Mouse (Mus musculus): ENCODE measurements at regions not wholly inside any gene's neighbourhood (a gene's known extent, or its start where the extent isn't known, plus 50 kb on each side); places are given as distances from the start of the nearest gene placed in this dataset.
A peak's percentile ranks its signal among the peaks of the same experiment; 100 is the strongest.
"Not testable (repeated sequence)": the region's sequence is repeated elsewhere in the genome, so short reads cannot be mapped to it uniquely, and the experiment has no call there.

DNA sequence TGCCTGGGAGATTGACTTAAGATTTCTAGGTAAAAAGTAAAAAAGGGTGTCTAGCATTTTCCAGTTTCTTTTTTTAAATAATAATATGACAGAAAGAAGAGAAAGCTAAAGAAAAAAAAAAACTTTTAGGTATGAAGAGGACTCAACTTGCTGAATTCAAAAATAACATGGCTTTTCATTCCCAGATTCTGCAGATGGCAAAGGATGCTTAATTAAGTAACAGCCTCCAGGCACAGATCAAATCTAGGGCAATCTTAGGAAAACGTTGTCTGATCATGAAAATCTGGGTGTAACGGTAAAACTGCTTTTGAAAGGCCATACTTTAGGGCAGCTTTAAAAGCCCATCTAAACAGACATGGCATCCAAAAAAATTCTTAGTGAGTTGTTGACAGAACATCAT is 577.4 kb downstream of the Epha7 start:
- no peaks in the 10 kb centered on the region for H3K9me3 ChIP-seq (ENCODE audit: control insufficient read depth, low read length)
- no peaks in the 10 kb centered on the region for H3K4me1 ChIP-seq (replicated peaks; ENCODE audit: control insufficient read depth, insufficient read depth, low read length)
- WGBS: 72% methylated on average over 2 of the region's 2 CpGs
- no peak overlapping the region for H3K27ac ChIP-seq (ENCODE audit: low read length)
- H3K9ac ChIP-seq (replicated peaks; ENCODE audit: low read depth, low read length): no peak overlapping the region
- H3K36me3 ChIP-seq (ENCODE audit: control insufficient read depth, insufficient read depth): no peaks in the 10 kb centered on the region
- ATAC-seq: no peak
- H3K4me3 ChIP-seq (replicated peaks; ENCODE audit: low read length): no peak overlapping the region
- no peak overlapping the region for H3K4me2 ChIP-seq (ENCODE audit: low read length)
- no peaks in the 10 kb centered on the region for H3K27me3 ChIP-seq (replicated peaks; ENCODE audit: control insufficient read depth, insufficient read depth, low read length)

DNA sequence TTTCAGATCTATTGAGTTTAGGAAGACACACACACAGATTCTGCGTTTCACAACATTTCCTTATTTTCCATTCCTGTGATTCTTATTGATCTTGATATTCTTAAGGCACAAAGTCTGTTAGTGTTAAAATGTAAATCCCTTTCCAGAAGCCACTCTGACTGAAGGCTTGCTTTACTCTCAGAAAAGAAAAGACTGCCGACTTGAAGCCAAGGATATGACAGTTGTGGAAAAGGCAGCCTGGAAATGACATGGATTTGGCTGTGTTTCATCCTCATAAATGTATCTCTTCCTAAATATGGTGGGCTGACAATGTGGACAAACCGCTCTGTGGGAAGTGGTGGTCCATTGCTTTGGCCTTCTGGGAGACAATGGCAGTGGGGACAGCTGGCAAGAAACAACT is 589.2 kb downstream of the Epha7 start:
- Histone ChIP-seq H3K4me1 (replicated peaks; ENCODE audit: control insufficient read depth, insufficient read depth, low read length) (no peaks in the 10 kb centered on the region), H3K27me3 (replicated peaks; ENCODE audit: control insufficient read depth, insufficient read depth, low read length) (no peaks in the 10 kb centered on the region), H3K9me3 (ENCODE audit: control insufficient read depth, low read length) (no peaks in the 10 kb centered on the region), H3K36me3 (ENCODE audit: control insufficient read depth, insufficient read depth) (no peaks in the 10 kb centered on the region), H3K27ac (ENCODE audit: low read length) (no peak overlapping the region), H3K9ac (replicated peaks; ENCODE audit: low read depth, low read length) (no peak overlapping the region), H3K4me2 (ENCODE audit: low read length) (no peak overlapping the region), H3K4me3 (replicated peaks; ENCODE audit: low read length) (no peak overlapping the region)
- WGBS: 68% methylated on average over 3 of the region's 3 CpGs
- 0 out of 2 replicates have a peak, but pooled peaks have one; percentile 45 for ATAC-seq

DNA sequence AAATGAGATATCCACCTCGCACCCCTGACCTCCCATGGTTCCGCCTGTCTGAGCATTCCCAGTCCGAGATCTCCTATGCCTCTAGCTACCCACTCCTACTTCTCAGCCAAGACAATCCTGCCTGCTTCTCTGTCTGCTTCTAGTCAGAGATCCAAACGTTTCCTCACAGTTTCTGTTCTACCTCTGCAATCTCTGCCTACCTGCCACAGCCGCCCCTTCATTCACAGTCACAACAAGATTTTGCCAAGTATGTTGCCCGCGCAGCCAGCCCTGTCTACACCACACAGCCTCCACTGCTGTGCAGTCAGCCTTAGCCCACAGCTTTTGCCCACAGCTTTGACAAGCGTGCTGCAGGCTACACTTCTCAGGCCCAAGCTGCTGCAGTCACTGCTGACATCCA is 601.7 kb downstream of the Epha7 start:
- no peaks in the 10 kb centered on the region for H3K9me3 ChIP-seq (ENCODE audit: control insufficient read depth, low read length)
- no peak overlapping the region for H3K4me3 ChIP-seq (replicated peaks; ENCODE audit: low read length)
- no peaks in the 10 kb centered on the region for H3K27me3 ChIP-seq (replicated peaks; ENCODE audit: control insufficient read depth, insufficient read depth, low read length)
- 92% methylated on average over 8 of the region's 8 CpGs for WGBS
- no peak overlapping the region for H3K9ac ChIP-seq (replicated peaks; ENCODE audit: low read depth, low read length)
- H3K27ac ChIP-seq (ENCODE audit: low read length): no peak overlapping the region
- no peaks in the 10 kb centered on the region for H3K4me1 ChIP-seq (replicated peaks; ENCODE audit: control insufficient read depth, insufficient read depth, low read length)
- ATAC-seq: no peak
- H3K4me2 ChIP-seq (ENCODE audit: low read length): no peak overlapping the region
- no peaks in the 10 kb centered on the region for H3K36me3 ChIP-seq (ENCODE audit: control insufficient read depth, insufficient read depth)

DNA sequence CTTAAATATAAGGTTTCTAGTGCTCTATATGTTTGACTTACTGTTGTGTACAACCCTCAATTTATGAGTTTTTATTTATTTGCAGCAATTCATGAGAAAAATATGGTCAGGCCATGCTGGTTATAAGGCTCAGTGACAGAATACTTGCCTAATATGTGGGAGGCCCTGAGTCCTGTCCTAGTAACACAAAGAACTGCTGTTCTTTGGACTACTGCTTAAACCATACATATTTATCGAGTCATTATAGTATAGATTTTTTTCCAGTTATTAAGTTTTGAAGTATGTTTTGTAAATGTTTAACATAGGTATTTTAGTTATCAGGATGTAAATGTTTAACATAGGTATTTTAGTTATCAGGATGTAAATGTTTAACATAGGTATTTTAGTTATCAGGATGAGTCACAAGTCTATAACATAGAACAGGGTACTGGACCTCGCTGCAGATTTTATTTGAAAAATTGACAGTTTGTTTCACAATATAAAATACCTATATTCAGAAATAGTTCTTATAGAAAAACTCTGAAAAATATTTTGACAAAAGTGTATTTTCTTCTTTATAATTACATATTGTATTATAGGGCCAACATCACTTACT is 607.4 kb downstream of the Epha7 start:
- H3K4me2 ChIP-seq (ENCODE audit: low read length): no peak overlapping the region
- H3K27ac ChIP-seq (ENCODE audit: low read length): no peak overlapping the region
- no peak overlapping the region for H3K4me3 ChIP-seq (replicated peaks; ENCODE audit: low read length)
- H3K9ac ChIP-seq (replicated peaks; ENCODE audit: low read depth, low read length): no peak overlapping the region
- ATAC-seq: no peak
- no peaks in the 10 kb centered on the region for H3K36me3 ChIP-seq (ENCODE audit: control insufficient read depth, insufficient read depth)
- H3K9me3 ChIP-seq (ENCODE audit: control insufficient read depth, low read length): no peaks in the 10 kb centered on the region
- H3K27me3 ChIP-seq (replicated peaks; ENCODE audit: control insufficient read depth, insufficient read depth, low read length): no peaks in the 10 kb centered on the region
- no peaks in the 10 kb centered on the region for H3K4me1 ChIP-seq (replicated peaks; ENCODE audit: control insufficient read depth, insufficient read depth, low read length)
- WGBS: 91% methylated on average over 2 of the region's 2 CpGs

DNA sequence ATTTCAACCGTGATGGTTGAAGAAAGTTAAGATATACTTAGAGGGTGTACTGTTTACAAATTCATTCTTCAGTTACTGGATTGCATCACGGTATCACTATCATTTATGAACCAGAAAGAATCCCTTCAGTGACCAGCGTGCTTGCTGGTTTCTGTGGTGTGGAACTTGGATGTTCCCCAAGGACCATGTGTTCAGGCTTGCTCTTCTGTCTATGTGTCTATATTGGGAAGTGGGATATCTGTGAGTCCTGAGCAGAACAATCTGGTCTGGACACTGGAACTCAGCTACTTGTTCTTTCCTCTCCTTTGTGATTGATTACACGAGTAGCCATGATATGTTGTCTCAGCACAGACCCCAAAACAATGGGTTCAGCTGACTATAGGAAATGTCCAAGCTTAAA is 618.6 kb downstream of the Epha7 start:
- not testable (repeated sequence) for H3K27ac ChIP-seq (ENCODE audit: low read length); H3K27me3 ChIP-seq (replicated peaks; ENCODE audit: control insufficient read depth, insufficient read depth, low read length); ATAC-seq; H3K4me2 ChIP-seq (ENCODE audit: low read length); H3K36me3 ChIP-seq (ENCODE audit: control insufficient read depth, insufficient read depth); H3K9ac ChIP-seq (replicated peaks; ENCODE audit: low read depth, low read length); H3K4me1 ChIP-seq (replicated peaks; ENCODE audit: control insufficient read depth, insufficient read depth, low read length); H3K4me3 ChIP-seq (replicated peaks; ENCODE audit: low read length); H3K9me3 ChIP-seq (ENCODE audit: control insufficient read depth, low read length)
- 93% methylated on average over 4 of the region's 4 CpGs for WGBS

DNA sequence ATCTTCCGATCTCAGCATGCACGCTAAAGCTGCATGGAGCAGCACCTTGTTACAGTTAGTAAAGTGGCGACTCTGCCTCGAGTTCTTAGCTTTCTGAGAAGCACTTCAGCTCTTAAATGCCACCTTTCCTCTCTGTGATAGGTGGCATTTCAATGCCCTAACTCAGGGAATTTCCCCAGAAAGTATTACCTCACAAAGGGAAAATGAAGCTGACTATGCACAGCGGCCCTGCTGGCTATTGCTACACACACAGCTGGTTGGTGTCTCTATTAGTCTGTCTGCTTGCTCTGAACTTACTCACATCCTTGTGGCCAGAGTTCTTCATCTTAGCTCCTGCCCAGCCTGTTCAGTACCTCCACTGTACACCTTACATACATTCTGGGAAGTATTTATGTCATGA is 650.4 kb downstream of the Epha7 start:
- Histone ChIP-seq H3K4me3 (replicated peaks; ENCODE audit: low read length) (no peak overlapping the region), H3K4me2 (ENCODE audit: low read length) (no peak overlapping the region), H3K36me3 (ENCODE audit: control insufficient read depth, insufficient read depth) (no peaks in the 10 kb centered on the region), H3K27ac (ENCODE audit: low read length) (no peak overlapping the region), H3K9ac (replicated peaks; ENCODE audit: low read depth, low read length) (no peak overlapping the region), H3K4me1 (replicated peaks; ENCODE audit: control insufficient read depth, insufficient read depth, low read length) (no peaks in the 10 kb centered on the region), H3K9me3 (ENCODE audit: control insufficient read depth, low read length) (no peaks in the 10 kb centered on the region), H3K27me3 (replicated peaks; ENCODE audit: control insufficient read depth, insufficient read depth, low read length) (no peaks in the 10 kb centered on the region)
- WGBS: 77% methylated on average over 5 of the region's 5 CpGs
- no peak for ATAC-seq

DNA sequence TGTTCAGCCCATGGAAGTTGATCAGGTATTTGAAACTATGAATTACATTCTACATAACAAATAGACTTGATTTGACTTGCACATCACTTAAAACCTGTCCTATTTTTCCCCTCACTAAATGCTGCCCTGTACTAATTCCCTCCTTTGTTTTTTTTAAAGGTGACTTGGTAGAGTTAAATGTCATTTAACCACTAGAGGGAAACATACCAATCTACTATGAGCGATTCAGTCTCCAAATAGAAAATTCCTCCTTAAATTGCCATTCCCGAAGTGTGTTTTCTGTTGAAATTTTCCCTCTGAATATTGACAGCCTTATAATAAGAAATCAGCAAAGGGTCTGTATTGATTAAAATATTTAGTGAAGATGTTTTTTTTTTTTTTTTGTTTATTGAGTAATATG is 653.4 kb downstream of the Epha7 start:
- Histone ChIP-seq H3K9ac (replicated peaks; ENCODE audit: low read depth, low read length) (no peak overlapping the region), H3K27ac (ENCODE audit: low read length) (no peak overlapping the region), H3K4me1 (replicated peaks; ENCODE audit: control insufficient read depth, insufficient read depth, low read length) (no peaks in the 10 kb centered on the region), H3K27me3 (replicated peaks; ENCODE audit: control insufficient read depth, insufficient read depth, low read length) (no peaks in the 10 kb centered on the region), H3K36me3 (ENCODE audit: control insufficient read depth, insufficient read depth) (no peaks in the 10 kb centered on the region), H3K4me2 (ENCODE audit: low read length) (no peak overlapping the region), H3K4me3 (replicated peaks; ENCODE audit: low read length) (no peak overlapping the region), H3K9me3 (ENCODE audit: control insufficient read depth, low read length) (no peaks in the 10 kb centered on the region)
- no peak for ATAC-seq
- WGBS: 61% methylated on average over 2 of the region's 2 CpGs

DNA sequence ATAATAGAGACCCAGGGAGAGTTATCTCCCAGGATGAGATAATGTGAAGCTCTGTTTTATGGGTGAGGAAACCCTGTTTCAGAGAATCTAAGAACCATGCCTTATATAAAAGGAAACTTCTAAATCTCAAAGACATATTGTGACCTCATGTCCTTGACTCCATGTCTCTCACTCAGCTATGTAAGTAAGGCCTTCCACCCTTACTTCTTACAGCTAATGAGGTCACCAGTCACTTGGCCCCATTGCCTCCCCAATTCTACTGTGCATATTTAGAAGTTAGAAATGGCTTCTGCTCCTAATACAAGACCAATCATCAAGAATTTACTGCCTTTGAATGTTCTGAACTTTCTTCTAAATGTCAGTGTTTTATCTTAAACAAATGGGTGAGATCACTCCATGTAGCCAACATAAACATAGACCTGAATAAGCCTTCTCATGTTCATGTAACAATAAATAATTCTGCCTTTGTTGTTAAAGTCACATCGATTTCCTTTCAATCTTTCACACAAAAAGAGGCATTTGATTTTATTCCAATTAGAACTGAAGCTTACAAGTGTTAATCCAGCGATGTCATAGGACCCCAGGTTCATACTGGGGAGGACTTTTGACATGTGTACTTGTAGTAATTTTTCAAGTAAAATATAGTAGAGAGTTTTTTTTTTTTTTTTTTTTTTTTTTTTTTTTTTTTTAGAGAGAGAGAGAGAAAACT is 667.6 kb downstream of the Epha7 start:
- WGBS: 57% methylated on average over 2 of the region's 2 CpGs
- no peak overlapping the region for H3K27ac ChIP-seq (ENCODE audit: low read length)
- no peak overlapping the region for H3K4me3 ChIP-seq (replicated peaks; ENCODE audit: low read length)
- no peak overlapping the region for H3K4me2 ChIP-seq (ENCODE audit: low read length)
- no peaks in the 10 kb centered on the region for H3K36me3 ChIP-seq (ENCODE audit: control insufficient read depth, insufficient read depth)
- no peak overlapping the region for H3K9ac ChIP-seq (replicated peaks; ENCODE audit: low read depth, low read length)
- no peak for ATAC-seq
- no peaks in the 10 kb centered on the region for H3K27me3 ChIP-seq (replicated peaks; ENCODE audit: control insufficient read depth, insufficient read depth, low read length)
- no peaks in the 10 kb centered on the region for H3K4me1 ChIP-seq (replicated peaks; ENCODE audit: control insufficient read depth, insufficient read depth, low read length)
- H3K9me3 ChIP-seq (ENCODE audit: control insufficient read depth, low read length): no peaks in the 10 kb centered on the region

DNA sequence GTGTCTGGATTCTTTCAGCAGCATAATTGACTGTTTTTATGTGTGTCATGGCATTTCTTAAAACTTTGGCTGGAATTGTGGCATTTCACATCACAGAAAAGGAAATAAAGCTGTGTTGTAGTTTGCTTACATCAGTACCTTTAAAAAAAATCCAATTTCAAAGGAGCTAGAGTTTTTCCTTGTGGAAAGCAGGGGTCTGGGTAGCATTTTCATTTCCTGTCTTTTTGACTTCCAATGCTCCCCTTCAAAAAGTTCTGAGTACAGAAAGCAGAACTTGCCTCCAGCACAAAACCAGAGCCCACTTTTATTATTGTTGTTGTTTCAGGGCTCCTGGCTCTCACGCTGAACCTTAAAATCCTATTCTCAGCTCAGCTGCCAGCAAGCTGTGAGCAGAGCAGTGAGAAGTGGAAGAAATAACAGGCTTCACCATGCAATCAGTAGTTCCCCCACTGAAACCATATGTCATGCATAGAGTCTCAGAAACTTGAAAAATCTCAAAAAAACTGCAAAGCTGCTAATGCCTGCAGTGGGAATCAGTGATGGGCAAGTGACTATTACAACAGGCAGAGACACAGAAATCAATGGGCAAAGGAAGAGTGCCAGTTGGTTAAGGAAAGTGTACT is 668.3 kb downstream of the Epha7 start:
- Histone ChIP-seq H3K4me3 (replicated peaks; ENCODE audit: low read length) (no peak overlapping the region), H3K27me3 (replicated peaks; ENCODE audit: control insufficient read depth, insufficient read depth, low read length) (no peaks in the 10 kb centered on the region), H3K27ac (ENCODE audit: low read length) (no peak overlapping the region), H3K36me3 (ENCODE audit: control insufficient read depth, insufficient read depth) (no peaks in the 10 kb centered on the region), H3K9me3 (ENCODE audit: control insufficient read depth, low read length) (no peaks in the 10 kb centered on the region), H3K4me2 (ENCODE audit: low read length) (no peak overlapping the region), H3K4me1 (replicated peaks; ENCODE audit: control insufficient read depth, insufficient read depth, low read length) (no peaks in the 10 kb centered on the region), H3K9ac (replicated peaks; ENCODE audit: low read depth, low read length) (no peak overlapping the region)
- ATAC-seq: peak; percentile 59
- 45% methylated on average over 1 of the region's 1 CpGs for WGBS
